Mouse (Mus musculus) midbrain, postnatal 0 days (tissue): Measurements from ENCODE around the gene Tpp1. TPM values are rescaled to one million over a fixed set of nuclear protein-coding genes. Genes with fewer than 3 reads are reported as not detected.

Source experiments
- ATAC-seq: fragments of 200-750 bp; cut with Nextera tagmentation; 2 replicates; pipeline ENCODE4 v1.8.0; 2017; ENCODE audit warnings: moderate number of reproducible peaks, mild to moderate bottlenecking, moderate TSS enrichment, moderate library complexity; ENCODE audit not compliant: low FRiP score
- DNase-seq: peaks from one replicate; pipeline ENCODE4 v3.0.0-alpha.2; 2015; ENCODE audit warnings: low spot score
- H3K27ac ChIP-seq: fragments of 300-500 bp; sonication (generic); 2 replicates; pipeline ENCODE4 v1.5.1; 2014; ENCODE audit warnings: low read depth, mild to moderate bottlenecking, low read length, mixed read lengths
- H3K27me3 ChIP-seq: fragments of 300-500 bp; sonication (generic); 2 replicates; pipeline ENCODE4 v1.6.1; 2014; ENCODE audit warnings: low read length, control low read depth, mixed read lengths; ENCODE audit not compliant: insufficient read depth
- H3K36me3 ChIP-seq: fragments of 300-500 bp; sonication (generic); 2 replicates; pipeline ENCODE4 v1.6.1; 2014; ENCODE audit warnings: low read length, control low read depth, mixed read lengths; ENCODE audit not compliant: insufficient read depth
- H3K4me1 ChIP-seq: fragments of 300-500 bp; sonication (generic); 2 replicates; pipeline ENCODE4 v1.6.1; 2014; ENCODE audit warnings: mild to moderate bottlenecking, control low read depth, antibody characterized with exemption, low read length, mixed read lengths; ENCODE audit not compliant: insufficient read depth
- H3K4me2 ChIP-seq: fragments of 300-500 bp; sonication (generic); 2 replicates; pipeline ENCODE4 v1.6.1; 2014; ENCODE audit warnings: low read depth, mild to moderate bottlenecking, low read length, mixed read lengths; ENCODE audit not compliant: poor library complexity, severe bottlenecking
- H3K4me3 ChIP-seq: fragments of 300-500 bp; sonication (generic); 2 replicates; pipeline ENCODE4 v1.5.1; 2014; ENCODE audit warnings: low read depth, mild to moderate bottlenecking, low read length, moderate library complexity
- H3K9ac ChIP-seq: fragments of 300-500 bp; sonication (generic); replicated peaks from 2 replicates; pipeline ENCODE4 v1.6.1; 2014; ENCODE audit warnings: mild to moderate bottlenecking, low read length, moderate library complexity, mixed read lengths; ENCODE audit not compliant: poor library complexity, severe bottlenecking
- H3K9me3 ChIP-seq: fragments of 300-500 bp; sonication (generic); 2 replicates; pipeline ENCODE4 v1.6.1; 2016; ENCODE audit warnings: low read length, control low read depth
- CTCF ChIP-seq: IDR thresholded peaks from 2 replicates; pipeline ENCODE4 v1.5.1; 2016; ENCODE audit warnings: antibody characterized with exemption, mild to moderate bottlenecking
- WGBS: fragments of 180-500 bp; shearing (Covaris S2); extraction: QIAGEN DNeasy Blood & Tissue Kit; methylation state at CpG from one replicate; pipeline ENCODE4 v1.1.7; 2014; 5-methylcytosine and 5-hydroxymethylcytosine counted together
- polyA plus RNA-seq: library from polyadenylated mRNA; unstranded; fragments of >200 nt; fragmentation: Nextera tagmentation; extraction: Ambion mirVana; gene quantifications from 2 replicates; pipeline ENCODE4 v1.2.1, GENCODE M21; 2015
- total RNA-seq: library from RNA; depleted of rRNA; stranded (reverse); fragments of >200 nt; gene quantifications from 2 replicates; pipeline ENCODE4 v1.2.3, GENCODE M21; 2014

The Tpp1 gene
- total and polyA plus RNA-seq, 2 experiments from 2014 or later, result 42.2 to 66.8 TPM

DNA sequence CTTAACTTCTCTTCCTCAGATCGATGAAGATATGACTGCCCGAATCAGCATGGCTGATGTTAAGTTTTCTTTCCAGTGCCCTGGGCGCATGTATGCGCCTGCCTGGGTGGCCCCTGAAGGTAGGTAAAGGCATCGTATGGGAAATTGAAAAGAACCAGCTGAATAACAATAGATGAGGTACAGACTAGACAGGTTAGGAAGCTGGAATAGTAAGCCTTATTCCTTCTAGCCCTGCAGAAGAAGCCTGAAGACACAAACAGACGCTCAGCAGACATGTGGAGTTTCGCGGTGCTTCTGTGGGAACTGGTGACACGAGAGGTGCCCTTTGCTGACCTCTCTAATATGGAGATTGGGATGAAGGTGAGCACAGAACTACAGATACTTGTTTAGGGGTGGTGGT, 10.1 kb downstream of the Tpp1 start:
- no peak for TF ChIP-seq CTCF
- peaks cover 6% of the 10 kb centered on the region; the same call in 1 of the 2 replicates for H3K4me1 ChIP-seq
- no peak overlapping the region for H3K9ac ChIP-seq
- ATAC-seq (no peak), DNase-seq (no peak)
- H3K9me3 ChIP-seq, result no peaks in the 10 kb centered on the region
- peaks cover 19% of the 10 kb centered on the region for H3K36me3 ChIP-seq
- no peak overlapping the region for H3K4me3 ChIP-seq
- whole genome bisulfite sequencing, result 93% methylated on average over 9 of the region's 9 CpGs
- H3K27me3 ChIP-seq, result no peaks in the 10 kb centered on the region
- H3K27ac ChIP-seq, result no peak overlapping the region
- H3K4me2 ChIP-seq, result no peak overlapping the region

DNA sequence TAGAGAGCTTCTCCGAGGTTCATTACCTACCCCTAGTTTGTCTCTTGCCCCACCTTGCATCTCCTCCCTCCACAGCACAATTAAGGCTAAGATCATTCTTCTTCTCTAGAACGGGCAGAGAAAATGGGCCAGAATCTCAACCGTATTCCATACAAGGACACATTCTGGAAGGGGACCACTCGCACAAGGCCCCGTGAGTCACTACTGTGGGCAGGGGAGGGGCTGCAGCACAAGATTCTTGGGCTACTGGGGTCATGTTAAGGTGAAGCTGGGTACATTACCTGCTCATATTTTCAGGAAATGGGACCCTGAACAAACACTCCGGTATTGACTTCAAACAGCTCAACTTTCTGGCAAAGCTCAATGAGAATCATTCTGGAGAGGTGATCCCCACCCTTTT, 11.2 kb downstream of the Tpp1 start:
- peaks cover 6% of the 10 kb centered on the region; the same call in 1 of the 2 replicates for H3K4me1 ChIP-seq
- WGBS, result 88% methylated on average over 6 of the region's 6 CpGs
- H3K27me3 ChIP-seq, result no peaks in the 10 kb centered on the region
- no peak for TF ChIP-seq CTCF
- no peaks in the 10 kb centered on the region for H3K9me3 ChIP-seq
- no peak overlapping the region for H3K4me2 ChIP-seq
- ATAC-seq, result no peak
- H3K4me3 ChIP-seq, result no peak overlapping the region
- no peak overlapping the region for H3K27ac ChIP-seq
- H3K9ac ChIP-seq, result no peak overlapping the region
- H3K36me3 ChIP-seq, result peaks cover 14% of the 10 kb centered on the region; the same call in 1 of the 2 replicates
- DNase-seq, result no peak

DNA sequence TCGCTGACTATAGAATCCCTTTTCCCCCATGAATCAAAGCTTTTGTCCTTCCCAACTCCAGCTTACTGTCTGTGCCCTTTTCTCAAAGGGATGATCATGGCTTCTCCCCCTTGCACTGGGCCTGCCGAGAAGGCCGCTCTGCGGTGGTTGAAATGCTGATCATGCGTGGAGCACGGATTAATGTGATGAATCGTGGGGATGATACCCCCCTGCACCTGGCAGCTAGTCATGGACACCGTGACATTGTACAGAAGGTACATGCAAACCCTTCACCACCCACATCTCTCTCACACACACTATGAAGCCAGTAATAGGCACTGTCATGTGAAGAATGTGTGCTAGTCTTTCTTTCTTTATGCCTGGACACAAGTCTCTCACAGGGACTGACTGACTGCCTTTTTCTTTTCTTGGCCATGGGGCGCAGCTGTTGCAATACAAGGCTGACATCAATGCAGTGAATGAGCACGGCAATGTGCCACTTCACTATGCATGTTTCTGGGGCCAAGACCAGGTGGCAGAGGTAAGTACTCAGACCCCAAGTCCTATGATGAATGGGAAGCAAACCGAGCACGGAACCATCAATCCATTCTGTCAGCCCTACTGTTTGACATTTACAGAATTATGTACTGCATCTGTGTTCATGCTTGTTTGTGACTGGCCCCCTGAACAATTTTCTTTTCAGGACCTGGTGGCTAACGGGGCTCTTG, 11.8 kb downstream of the Tpp1 start:
- H3K27me3 ChIP-seq, result no peaks in the 10 kb centered on the region
- no peak overlapping the region for H3K4me3 ChIP-seq
- ATAC-seq, result no peak
- no peak for DNase-seq
- peaks cover 14% of the 10 kb centered on the region; the same call in 1 of the 2 replicates for H3K36me3 ChIP-seq
- H3K4me1 ChIP-seq, result peaks cover 9% of the 10 kb centered on the region; the same call in 1 of the 2 replicates
- 81% methylated on average over 13 of the region's 13 CpGs for WGBS
- H3K9ac ChIP-seq, result no peak overlapping the region
- no peak for TF ChIP-seq CTCF
- H3K4me2 ChIP-seq, result no peak overlapping the region
- H3K27ac ChIP-seq, result no peak overlapping the region
- no peaks in the 10 kb centered on the region for H3K9me3 ChIP-seq

DNA sequence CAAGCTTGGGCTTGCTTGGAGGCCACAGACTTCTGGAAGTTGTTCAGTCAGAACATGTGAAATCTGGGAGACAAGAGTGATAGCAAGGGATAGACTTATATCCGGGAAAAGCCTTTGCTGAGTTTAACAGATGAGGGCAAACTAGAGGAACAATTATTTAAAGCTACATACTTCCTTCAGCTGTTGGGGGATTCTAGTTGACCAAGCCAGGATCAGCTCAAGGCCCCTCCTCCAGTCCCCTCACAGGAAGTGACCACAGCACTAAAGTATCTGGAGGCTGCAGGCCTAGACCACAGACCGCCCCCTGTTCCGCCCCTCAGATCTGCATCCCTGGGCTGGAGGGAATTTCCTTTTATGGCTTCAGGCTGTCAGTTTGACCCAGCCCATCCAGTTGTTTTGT, 13.1 kb downstream of the Tpp1 start:
- H3K9me3 ChIP-seq, result no peaks in the 10 kb centered on the region
- no peak overlapping the region; the same call in 1 of the 2 replicates for H3K4me2 ChIP-seq

DNA sequence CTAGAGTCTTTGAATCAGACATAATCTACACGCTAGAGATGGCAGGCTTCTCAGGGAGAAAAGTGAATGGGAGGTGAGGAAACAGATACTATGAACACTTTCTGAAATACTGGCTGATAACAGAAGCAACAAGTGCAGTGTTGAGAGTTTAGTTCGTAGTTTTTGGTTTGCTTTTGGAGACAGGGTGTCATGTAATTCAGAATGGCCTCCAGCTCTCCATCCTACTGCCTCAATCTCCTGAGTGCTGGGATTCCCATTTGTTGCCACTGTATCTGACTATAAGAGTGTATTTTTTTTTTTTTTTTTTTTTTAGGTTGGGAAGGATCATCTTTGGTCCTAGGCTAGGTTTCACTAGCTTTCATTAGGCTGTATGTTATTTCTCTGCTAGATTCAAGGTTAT, 13.7 kb downstream of the Tpp1 start:
- peak overlapping the region; percentile 95 for H3K4me2 ChIP-seq
- no peak overlapping the region for H3K4me3 ChIP-seq
- peaks cover 7% of the 10 kb centered on the region; the same call in 1 of the 2 replicates for H3K4me1 ChIP-seq
- no peak overlapping the region for H3K9ac ChIP-seq
- H3K27me3 ChIP-seq, result no peaks in the 10 kb centered on the region
- no peaks in the 10 kb centered on the region for H3K9me3 ChIP-seq
- no peak overlapping the region for H3K27ac ChIP-seq
- TF ChIP-seq CTCF, result no peak
- 73% methylated on average over 2 of the region's 2 CpGs for WGBS
- ATAC-seq (no peak), DNase-seq (no peak)
- H3K36me3 ChIP-seq, result peaks cover 24% of the 10 kb centered on the region

More for the DNA sequence above, 13.1 kb downstream of the Tpp1 start:
- Histone ChIP-seq H3K9ac (no peak overlapping the region), H3K36me3 (peaks cover 18% of the 10 kb centered on the region), H3K4me3 (no peak overlapping the region), H3K4me1 (peaks cover 9% of the 10 kb centered on the region; the same call in 1 of the 2 replicates), H3K27ac (no peak overlapping the region), H3K27me3 (no peaks in the 10 kb centered on the region)
- DNase-seq, result no peak
- 43% methylated on average over 3 of the region's 3 CpGs for WGBS
- TF ChIP-seq CTCF, result no peak
- no peak for ATAC-seq

DNA sequence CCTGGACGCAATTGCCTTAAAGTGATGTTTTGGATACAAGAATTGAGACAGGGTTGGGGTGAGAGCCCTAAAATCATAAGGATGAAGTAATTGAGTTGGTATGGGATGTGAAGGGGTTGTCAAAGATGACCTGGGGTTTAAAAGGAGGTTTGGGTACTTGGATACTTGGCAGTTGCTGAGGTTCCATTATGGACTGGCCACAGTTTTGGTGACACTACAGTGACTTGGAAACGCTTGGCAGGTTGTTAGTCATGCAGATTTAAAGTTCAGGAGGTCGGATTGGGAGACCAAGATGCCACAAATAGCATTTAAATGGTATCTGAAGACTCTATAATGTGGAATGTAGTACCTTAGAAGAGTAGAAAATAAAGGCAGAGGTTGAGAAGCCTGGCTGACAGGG, 14.4 kb downstream of the Tpp1 start:
- Histone ChIP-seq H3K9me3 (no peaks in the 10 kb centered on the region), H3K27ac (no peak overlapping the region), H3K4me2 (peak overlapping the region; percentile 95), H3K36me3 (peaks cover 30% of the 10 kb centered on the region), H3K27me3 (no peaks in the 10 kb centered on the region), H3K4me1 (peaks cover 6% of the 10 kb centered on the region; the same call in 1 of the 2 replicates), H3K4me3 (peak overlapping the region; percentile 84), H3K9ac (no peak overlapping the region; the same call in 1 of the 2 replicates)
- no peak for TF ChIP-seq CTCF
- WGBS, result 20% methylated on average over 3 of the region's 3 CpGs
- no peak for ATAC-seq
- no peak for DNase-seq
